Mouse (Mus musculus): Measurements from ENCODE around the gene Smoc1. TPM values are rescaled to one million over a fixed set of nuclear protein-coding genes. Genes with fewer than 3 reads are reported as not detected.

Smoc1 gene
- polyA plus RNA-seq, 1 experiment, result 9.8 TPM

- TF ChIP-seq CTCF (IDR thresholded peaks at IDR 0.05; ENCODE audit: control insufficient read depth, insufficient read depth, insufficient replicate concordance, low read depth, low read length), result no peak
- no peak overlapping the region for H3K4me3 ChIP-seq (ENCODE audit: control insufficient read depth, low read depth, low read length)
- H3K27me3 ChIP-seq (ENCODE audit: control insufficient read depth, insufficient read depth, low read length), result no peaks in the 10 kb centered on the region
- H3K36me3 ChIP-seq (ENCODE audit: control insufficient read depth, insufficient read depth, low read length), result no peaks in the 10 kb centered on the region
- H3K27ac ChIP-seq (ENCODE audit: control insufficient read depth, insufficient read depth, low read depth, low read length), result no peak overlapping the region
- H3K4me1 ChIP-seq (ENCODE audit: control insufficient read depth, insufficient read depth, low read length), result peaks cover 10% of the 10 kb centered on the region
These were observed 158.4 kb downstream of the Smoc1 start for GRCm38 (mm10) chr12:81184967-81185366.

GRCm38 (mm10) chr12:81186081-81186480 lies 159.5 kb downstream of the Smoc1 start:
- no peaks in the 10 kb centered on the region for H3K27me3 ChIP-seq (ENCODE audit: control insufficient read depth, insufficient read depth, low read length)
- H3K4me1 ChIP-seq (ENCODE audit: control insufficient read depth, insufficient read depth, low read length), result peaks cover 10% of the 10 kb centered on the region
- no peak overlapping the region for H3K4me3 ChIP-seq (ENCODE audit: control insufficient read depth, low read depth, low read length)
- no peak overlapping the region for H3K27ac ChIP-seq (ENCODE audit: control insufficient read depth, insufficient read depth, low read depth, low read length)
- no peak for TF ChIP-seq POLR2A (IDR thresholded peaks at IDR 0.05; ENCODE audit: control insufficient read depth, low read depth, low read length)
- H3K36me3 ChIP-seq (ENCODE audit: control insufficient read depth, insufficient read depth, low read length), result no peaks in the 10 kb centered on the region

GRCm38 (mm10) chr12:81186668-81187067 lies 160.1 kb downstream of the Smoc1 start:
- Histone ChIP-seq H3K36me3 (ENCODE audit: control insufficient read depth, insufficient read depth, low read length) (no peaks in the 10 kb centered on the region), H3K27ac (ENCODE audit: control insufficient read depth, insufficient read depth, low read depth, low read length) (no peak overlapping the region), H3K4me3 (ENCODE audit: control insufficient read depth, low read depth, low read length) (no peak overlapping the region), H3K27me3 (ENCODE audit: control insufficient read depth, insufficient read depth, low read length) (no peaks in the 10 kb centered on the region), H3K4me1 (ENCODE audit: control insufficient read depth, insufficient read depth, low read length) (peaks cover 10% of the 10 kb centered on the region)
- TF ChIP-seq POLR2A (IDR thresholded peaks at IDR 0.05; ENCODE audit: control insufficient read depth, low read depth, low read length), result no peak
- TF ChIP-seq CTCF (IDR thresholded peaks at IDR 0.05; ENCODE audit: control insufficient read depth, insufficient read depth, insufficient replicate concordance, low read depth, low read length), result no peak

- Histone ChIP-seq H3K4me3 (ENCODE audit: control insufficient read depth, low read depth, low read length) (no peak overlapping the region), H3K4me1 (ENCODE audit: control insufficient read depth, insufficient read depth, low read length) (peaks cover 8% of the 10 kb centered on the region), H3K27me3 (ENCODE audit: control insufficient read depth, insufficient read depth, low read length) (no peaks in the 10 kb centered on the region), H3K36me3 (ENCODE audit: control insufficient read depth, insufficient read depth, low read length) (no peaks in the 10 kb centered on the region), H3K27ac (ENCODE audit: control insufficient read depth, insufficient read depth, low read depth, low read length) (no peak overlapping the region)
- TF ChIP-seq POLR2A (IDR thresholded peaks at IDR 0.05; ENCODE audit: control insufficient read depth, low read depth, low read length), result no peak
- TF ChIP-seq CTCF (IDR thresholded peaks at IDR 0.05; ENCODE audit: control insufficient read depth, insufficient read depth, insufficient replicate concordance, low read depth, low read length), result no peak
These were observed 161.8 kb downstream of the Smoc1 start for GRCm38 (mm10) chr12:81188423-81188822.

- Histone ChIP-seq H3K36me3 (ENCODE audit: control insufficient read depth, insufficient read depth, low read length) (no peaks in the 10 kb centered on the region), H3K4me1 (ENCODE audit: control insufficient read depth, insufficient read depth, low read length) (peaks cover 5% of the 10 kb centered on the region), H3K27ac (ENCODE audit: control insufficient read depth, insufficient read depth, low read depth, low read length) (no peak overlapping the region), H3K4me3 (ENCODE audit: control insufficient read depth, low read depth, low read length) (no peak overlapping the region), H3K27me3 (ENCODE audit: control insufficient read depth, insufficient read depth, low read length) (no peaks in the 10 kb centered on the region)
- TF ChIP-seq POLR2A (IDR thresholded peaks at IDR 0.05; ENCODE audit: control insufficient read depth, low read depth, low read length) (no peak), CTCF (IDR thresholded peaks at IDR 0.05; ENCODE audit: control insufficient read depth, insufficient read depth, insufficient replicate concordance, low read depth, low read length) (no peak)
These were observed 162.4 kb downstream of the Smoc1 start for GRCm38 (mm10) chr12:81188996-81189395.

- no peaks in the 10 kb centered on the region; the same call in 1 of the 2 replicates for H3K4me1 ChIP-seq (ENCODE audit: control insufficient read depth, insufficient read depth, low read length)
- H3K36me3 ChIP-seq (ENCODE audit: control insufficient read depth, insufficient read depth, low read length), result no peaks in the 10 kb centered on the region
- H3K27me3 ChIP-seq (ENCODE audit: control insufficient read depth, insufficient read depth, low read length), result no peaks in the 10 kb centered on the region
- TF ChIP-seq CTCF (IDR thresholded peaks at IDR 0.05; ENCODE audit: control insufficient read depth, insufficient read depth, insufficient replicate concordance, low read depth, low read length), result no peak
- TF ChIP-seq POLR2A (IDR thresholded peaks at IDR 0.05; ENCODE audit: control insufficient read depth, low read depth, low read length), result no peak
- H3K27ac ChIP-seq (ENCODE audit: control insufficient read depth, insufficient read depth, low read depth, low read length), result no peak overlapping the region
- H3K4me3 ChIP-seq (ENCODE audit: control insufficient read depth, low read depth, low read length), result no peak overlapping the region
These were observed 163.0 kb downstream of the Smoc1 start for GRCm38 (mm10) chr12:81189636-81190035.

GRCm38 (mm10) chr12:81193968-81194367 lies 167.4 kb downstream of the Smoc1 start:
- H3K4me3 ChIP-seq (ENCODE audit: control insufficient read depth, low read depth, low read length), result no peak overlapping the region
- TF ChIP-seq POLR2A (IDR thresholded peaks at IDR 0.05; ENCODE audit: control insufficient read depth, low read depth, low read length), result no peak
- TF ChIP-seq CTCF (IDR thresholded peaks at IDR 0.05; ENCODE audit: control insufficient read depth, insufficient read depth, insufficient replicate concordance, low read depth, low read length), result no peak
- H3K27ac ChIP-seq (ENCODE audit: control insufficient read depth, insufficient read depth, low read depth, low read length), result no peak overlapping the region
- no peaks in the 10 kb centered on the region for H3K36me3 ChIP-seq (ENCODE audit: control insufficient read depth, insufficient read depth, low read length)
- no peaks in the 10 kb centered on the region for H3K27me3 ChIP-seq (ENCODE audit: control insufficient read depth, insufficient read depth, low read length)
- H3K4me1 ChIP-seq (ENCODE audit: control insufficient read depth, insufficient read depth, low read length), result no peaks in the 10 kb centered on the region; the same call in 1 of the 2 replicates

GRCm38 (mm10) chr12:81197468-81198075 lies 171.0 kb downstream of the Smoc1 start:
- no peak overlapping the region for H3K27ac ChIP-seq (ENCODE audit: control insufficient read depth, insufficient read depth, low read depth, low read length)
- H3K4me1 ChIP-seq (ENCODE audit: control insufficient read depth, insufficient read depth, low read length), result peaks cover 2% of the 10 kb centered on the region; the same call in 1 of the 2 replicates
- no peaks in the 10 kb centered on the region for H3K36me3 ChIP-seq (ENCODE audit: control insufficient read depth, insufficient read depth, low read length)
- no peak for TF ChIP-seq POLR2A (IDR thresholded peaks at IDR 0.05; ENCODE audit: control insufficient read depth, low read depth, low read length)
- TF ChIP-seq CTCF (IDR thresholded peaks at IDR 0.05; ENCODE audit: control insufficient read depth, insufficient read depth, insufficient replicate concordance, low read depth, low read length), result no peak
- H3K4me3 ChIP-seq (ENCODE audit: control insufficient read depth, low read depth, low read length), result no peak overlapping the region
- no peaks in the 10 kb centered on the region for H3K27me3 ChIP-seq (ENCODE audit: control insufficient read depth, insufficient read depth, low read length)

Measured in testis, adult 2 months (tissue).